Mouse (Mus musculus) heart, embryonic 15.5 days (tissue): ENCODE measurements around the gene Uba3. TPM values are rescaled to one million over a fixed set of nuclear protein-coding genes. Genes with fewer than 3 reads are reported as not detected.

ENCODE experiments used
- polyA plus RNA-seq: library from polyadenylated mRNA; unstranded; fragments of >200 nt; fragmentation: Nextera tagmentation; extraction: Ambion mirVana; gene quantifications from 2 replicates; pipeline ENCODE4 v1.2.1, GENCODE M21; 2015

Gene Uba3
- polyA plus RNA-seq, 1 experiment from 2014 or later, result 66.2 TPM

Other genes with a start within 250 kb of the Uba3 start
- gene Fam19a4, start 145.2 kb downstream of the Uba3 start, polyA plus RNA-seq, result 0.10 and 0.34 TPM in 2 replicates
- 13.2 and 14.4 TPM in 2 replicates for gene Eogt, start 56.5 kb downstream of the Uba3 start, polyA plus RNA-seq
- 21.3 and 24.8 TPM in 2 replicates for gene Tmf1, start 26.5 kb downstream of the Uba3 start, polyA plus RNA-seq
- gene Arl6ip5, start 5.0 kb upstream of the Uba3 start, polyA plus RNA-seq, result 96.8 and 100 TPM in 2 replicates
- 16.8 and 24.7 TPM in 2 replicates for gene Lmod3, start 47.1 kb upstream of the Uba3 start, polyA plus RNA-seq